Mouse (Mus musculus) heart, postnatal 0 days (tissue): ENCODE results near the gene Baz1a. TPM values are rescaled to one million over a fixed set of nuclear protein-coding genes. Genes with fewer than 3 reads are reported as not detected.
"Not testable (repeated sequence)": the region's sequence is repeated elsewhere in the genome, so short reads cannot be mapped to it uniquely, and the experiment has no call there.

Experiments used
- ATAC-seq: fragments of 200-750 bp; cut with Nextera tagmentation; 2 replicates; pipeline ENCODE4 v1.8.0; 2017; ENCODE audit warnings: low read depth, moderate number of reproducible peaks, moderate library complexity; ENCODE audit not compliant: insufficient read depth
- DNase-seq: peaks from one replicate; pipeline ENCODE4 v3.0.0-alpha.2; 2016; ENCODE audit warnings: low spot score
- H3K27ac ChIP-seq: fragments of 300-500 bp; sonication (generic); 2 replicates; pipeline ENCODE4 v1.5.1; 2014; ENCODE audit warnings: low read depth, mild to moderate bottlenecking
- H3K27me3 ChIP-seq: fragments of 300-500 bp; sonication (generic); 2 replicates; pipeline ENCODE4 v1.6.1; 2014; ENCODE audit warnings: low read length, mixed read lengths; ENCODE audit not compliant: control insufficient read depth, insufficient read depth
- H3K36me3 ChIP-seq: fragments of 300-500 bp; sonication (generic); replicated peaks from 2 replicates; pipeline ENCODE4 v1.6.1; 2014; ENCODE audit warnings: low read length, mixed read lengths; ENCODE audit not compliant: control insufficient read depth, insufficient read depth
- H3K4me1 ChIP-seq: fragments of 300-500 bp; sonication (generic); 2 replicates; pipeline ENCODE4 v1.6.1; 2014; ENCODE audit warnings: antibody characterized with exemption; ENCODE audit not compliant: control insufficient read depth, insufficient read depth
- H3K4me2 ChIP-seq: fragments of 300-500 bp; sonication (generic); 2 replicates; pipeline ENCODE4 v1.6.1; 2014; ENCODE audit warnings: low read depth, mild to moderate bottlenecking, low read length, moderate library complexity
- H3K4me3 ChIP-seq: fragments of 300-500 bp; sonication (generic); 2 replicates; pipeline ENCODE4 v1.5.1; 2014; ENCODE audit warnings: low read depth, low read length
- H3K9ac ChIP-seq: fragments of 300-500 bp; sonication (generic); replicated peaks from 2 replicates; pipeline ENCODE4 v1.6.1; 2014; ENCODE audit warnings: low read depth, low read length, mixed read lengths
- H3K9me3 ChIP-seq: fragments of 300-500 bp; sonication (generic); replicated peaks from 2 replicates; pipeline ENCODE4 v1.6.1; 2016; ENCODE audit warnings: low read length; ENCODE audit not compliant: control insufficient read depth
- CTCF ChIP-seq: IDR thresholded peaks from 2 replicates; pipeline ENCODE4 v1.5.1; 2016; ENCODE audit warnings: antibody characterized with exemption, control low read depth, low read depth
- EP300 ChIP-seq: IDR thresholded peaks from 2 replicates; pipeline ENCODE4 v1.6.1; 2016; ENCODE audit warnings: antibody characterized with exemption, low read depth
- WGBS: fragments of 180-500 bp; shearing (Covaris S2); extraction: QIAGEN DNeasy Blood & Tissue Kit; methylation state at CpG from one replicate; pipeline ENCODE4 v1.1.7; 2014; 5-methylcytosine and 5-hydroxymethylcytosine counted together
- polyA plus RNA-seq: library from polyadenylated mRNA; unstranded; fragments of >200 nt; fragmentation: Nextera tagmentation; extraction: Ambion mirVana; gene quantifications from 2 replicates; pipeline ENCODE4 v1.2.1, GENCODE M21; 2015
- total RNA-seq: library from RNA; depleted of rRNA; stranded (reverse); fragments of >200 nt; gene quantifications from 2 replicates; pipeline ENCODE4 v1.2.3, GENCODE M21; 2014; ENCODE audit warnings: low replicate concordance

The Baz1a gene
- total and polyA plus RNA-seq, 2 experiments from 2014 or later, result 3.5 to 8.3 TPM

- ATAC-seq (no peak), DNase-seq (no peak)
- WGBS, result 80% methylated on average over 3 of the region's 3 CpGs
- Histone ChIP-seq H3K4me1 (no peaks in the 10 kb centered on the region), H3K27me3 (no peaks in the 10 kb centered on the region), H3K9me3 (0 out of 2 replicates have a peak, but pooled peaks cover 3% of the 10 kb centered on the region), H3K4me3 (no peak overlapping the region), H3K27ac (no peak overlapping the region), H3K36me3 (peaks cover 57% of the 10 kb centered on the region), H3K4me2 (no peak overlapping the region), H3K9ac (no peak overlapping the region)
- TF ChIP-seq CTCF (no peak), EP300 (no peak)
Observed at GRCm38 (mm10) chr12:54910387-54910786, 103.8 kb downstream of the Baz1a start.

- not testable (repeated sequence) for ATAC-seq, DNase-seq, H3K4me3 ChIP-seq, H3K27ac ChIP-seq, H3K9me3 ChIP-seq, H3K9ac ChIP-seq, H3K4me2 ChIP-seq, H3K27me3 ChIP-seq, H3K4me1 ChIP-seq
- peaks cover 15% of the 10 kb centered on the region for H3K36me3 ChIP-seq
- 20% methylated on average over 1 of the region's 2 CpGs for WGBS
Observed at GRCm38 (mm10) chr12:54892559-54892958, 121.6 kb downstream of the Baz1a start.

- H3K9ac ChIP-seq, result no peak overlapping the region
- no peak overlapping the region for H3K4me3 ChIP-seq
- DNase-seq, result no peak
- H3K27ac ChIP-seq, result no peak overlapping the region
- H3K4me1 ChIP-seq, result no peaks in the 10 kb centered on the region
- no peaks in the 10 kb centered on the region for H3K27me3 ChIP-seq
- H3K36me3 ChIP-seq, result no peaks in the 10 kb centered on the region
- ATAC-seq, result no peak
- TF ChIP-seq EP300 (no peak), CTCF (no peak)
- no peaks in the 10 kb centered on the region for H3K9me3 ChIP-seq
- no peak overlapping the region for H3K4me2 ChIP-seq
- WGBS, result 99% methylated on average over 2 of the region's 2 CpGs
Observed at GRCm38 (mm10) chr12:54890426-54890825, 123.7 kb downstream of the Baz1a start.

GRCm38 (mm10) chr12:54887580-54888127 lies 126.5 kb downstream of the Baz1a start:
- 85% methylated on average over 4 of the region's 4 CpGs for WGBS
- ATAC-seq (no peak), DNase-seq (no peak)
- TF ChIP-seq EP300 (no peak), CTCF (no peak)
- H3K36me3 ChIP-seq, result no peaks in the 10 kb centered on the region
- H3K4me2 ChIP-seq, result no peak overlapping the region
- no peaks in the 10 kb centered on the region for H3K27me3 ChIP-seq
- H3K9me3 ChIP-seq, result no peaks in the 10 kb centered on the region
- no peak overlapping the region for H3K4me3 ChIP-seq
- no peaks in the 10 kb centered on the region for H3K4me1 ChIP-seq
- no peak overlapping the region for H3K9ac ChIP-seq
- no peak overlapping the region for H3K27ac ChIP-seq

- 5% methylated on average over 6 of the region's 6 CpGs for WGBS
- peak; percentile 78 for TF ChIP-seq CTCF
- TF ChIP-seq EP300, result no peak
- ATAC-seq (no peak), DNase-seq (peak; percentile 63)
- H3K4me3 ChIP-seq, result no peak overlapping the region
- H3K4me1 ChIP-seq, result no peaks in the 10 kb centered on the region
- no peak overlapping the region for H3K9ac ChIP-seq
- H3K36me3 ChIP-seq, result no peaks in the 10 kb centered on the region
- H3K9me3 ChIP-seq, result no peaks in the 10 kb centered on the region
- H3K27me3 ChIP-seq, result no peaks in the 10 kb centered on the region
- no peak overlapping the region for H3K4me2 ChIP-seq
- H3K27ac ChIP-seq, result no peak overlapping the region
Observed at GRCm38 (mm10) chr12:54879630-54880029, 134.5 kb downstream of the Baz1a start.

GRCm38 (mm10) chr12:54879211-54879610 lies 134.9 kb downstream of the Baz1a start:
- no peak overlapping the region for H3K9ac ChIP-seq
- H3K4me2 ChIP-seq, result no peak overlapping the region
- TF ChIP-seq CTCF, result no peak
- ATAC-seq (no peak), DNase-seq (no peak)
- no peak overlapping the region for H3K4me3 ChIP-seq
- H3K27me3 ChIP-seq, result no peaks in the 10 kb centered on the region
- H3K9me3 ChIP-seq, result no peaks in the 10 kb centered on the region
- H3K36me3 ChIP-seq, result no peaks in the 10 kb centered on the region
- no peaks in the 10 kb centered on the region for H3K4me1 ChIP-seq
- WGBS, result 69% methylated on average over 5 of the region's 5 CpGs
- H3K27ac ChIP-seq, result no peak overlapping the region
